Mouse (Mus musculus) ES-E14 (cell line): Measurements from ENCODE around the gene Sla2.

Experiments
- CHD2 ChIP-seq: IDR thresholded peaks from 2 replicates; pipeline ENCODE4 v1.6.1; 2014; ENCODE audit warnings: mild to moderate bottlenecking, low read depth, low read length, inconsistent platforms
- HCFC1 ChIP-seq: IDR thresholded peaks from 2 replicates; pipeline ENCODE4 v1.6.1; 2012; ENCODE audit warnings: low read length, inconsistent platforms, borderline replicate concordance; ENCODE audit not compliant: insufficient read depth
- MAFK ChIP-seq: IDR thresholded peaks from 2 replicates; pipeline ENCODE4 v1.6.1; 2014; ENCODE audit warnings: mild to moderate bottlenecking, low read depth, low read length, inconsistent platforms; ENCODE audit not compliant: insufficient read depth
- ZC3H11A ChIP-seq: IDR thresholded peaks from 2 replicates; pipeline ENCODE4 v1.6.1; 2012; ENCODE audit warnings: low read depth, mild to moderate bottlenecking, inconsistent platforms, low read length, borderline replicate concordance

DNA sequence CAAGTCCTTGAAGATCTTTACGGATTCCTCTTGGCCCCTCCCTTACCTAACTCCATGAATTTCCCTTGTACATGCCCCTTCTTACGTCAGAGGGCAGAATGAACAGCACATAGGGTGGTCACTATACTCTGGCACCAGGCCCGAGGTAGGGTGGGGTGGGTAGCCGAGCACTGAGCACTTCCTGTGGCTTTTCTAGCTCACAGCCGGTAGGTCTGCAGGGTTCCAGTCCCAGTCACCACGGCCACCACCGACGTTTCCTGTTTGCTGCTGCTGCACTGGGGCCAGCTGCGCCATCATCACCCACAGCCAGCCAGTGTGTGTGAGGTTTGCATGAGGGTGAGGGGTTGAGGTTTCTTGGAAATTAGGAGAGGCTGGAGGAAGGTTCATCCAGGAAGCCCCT is 9.3 kb downstream of the Sla2 start:
- TF ChIP-seq MAFK (no peak), ZC3H11A (no peak), CHD2 (no peak), HCFC1 (no peak)
